Mouse (Mus musculus): Measurements from ENCODE around the gene Il23a.

DNA sequence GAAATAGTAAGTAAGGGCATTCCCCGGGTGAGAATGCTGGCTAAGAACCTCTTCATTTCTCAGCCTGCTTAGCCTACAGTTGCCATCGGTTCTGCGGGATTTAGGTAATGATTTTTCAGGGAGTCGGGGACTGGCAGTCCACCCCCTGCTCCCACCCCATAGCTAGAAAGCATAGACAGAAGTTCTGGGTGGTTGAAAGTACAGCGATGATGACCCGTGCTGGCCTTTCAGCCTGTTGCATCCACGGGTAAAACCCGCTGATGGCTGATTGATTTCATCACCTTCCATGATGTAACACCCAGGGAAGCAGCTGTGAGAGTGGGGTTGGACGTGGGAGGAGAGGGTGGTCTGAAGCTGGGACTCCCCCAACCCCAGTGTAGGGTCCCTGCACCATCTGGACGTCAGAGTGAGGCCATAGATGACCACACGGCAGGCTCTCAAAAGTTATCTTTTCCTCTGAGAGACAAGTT lies at the start of gene Il23a:
- no peak for TF ChIP-seq POLR2A (IDR thresholded peaks at IDR 0.05; ENCODE audit: low read depth, low read length)
- no peak for TF ChIP-seq CTCF (IDR thresholded peaks at IDR 0.05; ENCODE audit: extremely low read depth, insufficient read length, insufficient replicate concordance, low read depth, low read length)

Data from small intestine, adult 2 months (tissue).